Mouse (Mus musculus) MEL (cell line): Measurements from ENCODE around the gene Tmem143.

Experiments
- CTCF ChIP-seq, 3 experiments: IDR thresholded peaks in 2 of 3; conservative IDR thresholded peaks in 1 of 3; 2 replicates each; pipeline ENCODE4 v1.5.1; 2011 to 2012; ENCODE audit warnings: low read length in 3 of 3, low read depth in 2 of 3, mild to moderate bottlenecking in 2 of 3, improper control_type of control experiment in 1 of 3, inconsistent platforms in 1 of 3, mixed read lengths in 1 of 3, moderate library complexity in 1 of 3; ENCODE audit not compliant: control insufficient read depth in 1 of 3, insufficient read depth in 1 of 3, poor library complexity in 1 of 3, severe bottlenecking in 1 of 3
- EP300 ChIP-seq, 2 experiments: IDR thresholded peaks; 2 replicates each; pipeline ENCODE4 v1.6.1; 2011; ENCODE audit warnings: improper control_type of control experiment in 2 of 2, low read length in 2 of 2, low read depth in 1 of 2, mild to moderate bottlenecking in 1 of 2
- JUND ChIP-seq: IDR thresholded peaks from 2 replicates; pipeline ENCODE4 v1.6.1; 2011; ENCODE audit warnings: low read depth, mild to moderate bottlenecking, improper control_type of control experiment, low read length
- MAX ChIP-seq: IDR thresholded peaks from 2 replicates; pipeline ENCODE4 v1.6.1; 2011; ENCODE audit warnings: low read length, improper control_type of control experiment
- POLR2A ChIP-seq, 2 experiments: IDR thresholded peaks; 2 replicates each; pipeline ENCODE4 v1.6.1; 2011 to 2012; ENCODE audit warnings: low read length in 2 of 2, mild to moderate bottlenecking in 2 of 2, control low read depth in 1 of 2, improper control_type of control experiment in 1 of 2, low read depth in 1 of 2, moderate library complexity in 1 of 2; ENCODE audit not compliant: control insufficient read depth in 1 of 2, insufficient read depth in 1 of 2, poor library complexity in 1 of 2
- POLR2AphosphoS2 ChIP-seq: IDR thresholded peaks from 2 replicates; pipeline ENCODE4 v1.6.1; 2011; ENCODE audit warnings: low read length, improper control_type of control experiment
- TBP ChIP-seq: IDR thresholded peaks from 2 replicates; pipeline ENCODE4 v1.8.0; 2011; ENCODE audit warnings: low read depth, low read length, improper control_type of control experiment
- USF1 ChIP-seq: IDR thresholded peaks from 2 replicates; pipeline ENCODE4 v1.6.1; 2014; ENCODE audit warnings: low read depth, mild to moderate bottlenecking, inconsistent platforms, low read length, improper control_type of control experiment, moderate library complexity

- TF ChIP-seq POLR2AphosphoS2: no peak; the same call in 1 of the 2 replicates
- TF ChIP-seq CTCF (IDR thresholded peaks at IDR 0.05 in 2 of 3, conservative IDR thresholded peaks at IDR 0.05 in 1 of 3; ENCODE audit: control insufficient read depth in 1 of 3, insufficient read depth in 1 of 3, low read depth in 2 of 3, low read length in 3 of 3, poor library complexity in 1 of 3, severe bottlenecking in 1 of 3): peak in 1 of 3 experiments; percentile 21; a peak in 2 of 6 replicates
- 0 out of 4 replicates have a peak, but pooled peaks of 1 of the 2 experiments have one; percentile 11 for TF ChIP-seq EP300 (IDR thresholded peaks at IDR 0.05; ENCODE audit: low read depth in 1 of 2, low read length in 2 of 2)
- TF ChIP-seq POLR2A (IDR thresholded peaks at IDR 0.05; ENCODE audit: control insufficient read depth in 1 of 2, insufficient read depth in 1 of 2, low read depth in 1 of 2, low read length in 2 of 2, poor library complexity in 1 of 2): no peak; a peak in 2 of 4 replicates
- TF ChIP-seq MAX: 0 out of 2 replicates have a peak, but pooled peaks have one; percentile 19
- no peak for TF ChIP-seq USF1
- TF ChIP-seq JUND: no peak
- 0 out of 2 replicates have a peak, but pooled peaks have one; percentile 20 for TF ChIP-seq TBP
Observed at GRCm38 (mm10) chr7:45873061-45873947, 23.4 kb upstream of the Tmem143 start.
